Mouse (Mus musculus) Muller cell, postnatal 12 days (primary cell): ENCODE data around the gene Ctsq.
"Not testable (repeated sequence)": the region's sequence is repeated elsewhere in the genome, so short reads cannot be mapped to it uniquely, and the experiment has no call there.

ENCODE experiments used
- DNase-seq: peaks from one replicate; pipeline ENCODE4 v3.0.0-alpha.2; 2015; ENCODE audit errors: inconsistent ontology term

Gene Ctsq

GRCm38 (mm10) chr13:61040531-61040930, at the start of gene Ctsq:
Gene Ctsq, minus strand, starts transcription at chr13:61040631.
- DNase-seq = no peak

- DNase-seq = no peak
Measured at GRCm38 (mm10) chr13:61022785-61023184, 17.6 kb downstream of the Ctsq start.

- DNase-seq = no peak
Measured at GRCm38 (mm10) chr13:61021844-61022243, 18.6 kb downstream of the Ctsq start.

GRCm38 (mm10) chr13:61010171-61010570, 30.3 kb downstream of the Ctsq start:
- no peak for DNase-seq

GRCm38 (mm10) chr13:61005859-61006258, 34.6 kb downstream of the Ctsq start, which contains the start of gene Ctsj:
Gene Ctsj, minus strand, starts transcription at chr13:61005959.
- no peak for DNase-seq

GRCm38 (mm10) chr13:60997600-60997999, 42.8 kb downstream of the Ctsq start:
- DNase-seq = no peak

- not testable (repeated sequence) for DNase-seq
Measured at GRCm38 (mm10) chr13:60986915-60987314, 53.5 kb downstream of the Ctsq start.
